Mouse (Mus musculus): Measurements from ENCODE around the gene Polr2i. TPM values are rescaled to one million over a fixed set of nuclear protein-coding genes. Genes with fewer than 3 reads are reported as not detected.

Gene Polr2i
- 27.8 TPM for polyA plus RNA-seq (2017; shearing (Covaris generic))

GRCm38 (mm10) chr7:30231669-30232454, at the start of gene Polr2i, which contains the start of gene Tbcb:
Gene Polr2i (plus strand): TSS chr7:30231948.
Gene Tbcb (minus strand): TSS chr7:30232272.

GRCm38 (mm10) chr7:30183879-30184289, 47.9 kb upstream of the Polr2i start, which contains the start of gene Cox7a1:
Gene Cox7a1 (plus strand): TSS chr7:30184144.

DNA sequence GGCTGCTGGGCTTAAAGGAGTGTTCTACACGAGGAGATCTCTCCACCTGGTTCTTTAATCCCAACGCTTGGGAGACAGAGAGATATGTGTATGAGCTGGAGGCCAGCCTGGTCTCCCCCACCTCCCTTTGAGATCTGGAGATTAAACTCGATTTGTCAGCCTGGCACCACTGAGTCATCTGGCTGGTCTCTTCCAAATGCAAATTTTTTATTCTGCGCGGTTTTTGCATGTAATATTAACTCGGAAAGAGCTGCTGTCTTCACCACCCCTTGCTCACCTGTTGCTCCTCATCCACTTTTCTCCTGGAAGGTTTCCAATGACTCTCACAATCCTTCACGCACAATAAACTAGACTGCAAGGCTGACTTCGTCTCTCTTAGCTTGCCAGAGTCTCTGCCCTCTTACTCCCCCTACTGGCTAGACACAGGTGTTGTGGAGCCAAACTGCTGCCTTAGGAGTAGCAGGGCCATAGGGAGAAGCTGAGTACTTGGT, 33.2 kb upstream of the Polr2i start, which contains the start of gene Capns1:
Gene Capns1 (minus strand): TSS at position 331 of the 491 bp plus-strand sequence.

GRCm38 (mm10) chr7:30235625-30236024, 3.9 kb downstream of the Polr2i start, which contains the start of gene Ovol3:
Gene Ovol3 (minus strand): TSS chr7:30235725.

GRCm38 (mm10) chr7:30279951-30280669, 48.4 kb downstream of the Polr2i start, which contains the start of the genes Thap8 and Wdr62:
Gene Thap8 (plus strand): TSS chr7:30280094.
Gene Wdr62 (minus strand): TSS chr7:30280419.

Other genes starting within 250 kb of the Polr2i start
- gene Zfp568, start 248.0 kb upstream of the Polr2i start, polyA plus RNA-seq (2017; shearing (Covaris generic)): 8.8 TPM
- gene Zfp14, start 180.6 kb upstream of the Polr2i start, polyA plus RNA-seq (2017; shearing (Covaris generic)): 2.0 TPM
- 7.3 TPM for gene Zfp82, start 159.0 kb upstream of the Polr2i start, polyA plus RNA-seq (2017; shearing (Covaris generic))
- not detected for gene Gm26920, start 141.5 kb upstream of the Polr2i start, polyA plus RNA-seq (2017; shearing (Covaris generic))
- 7.2 TPM for gene Zfp566, start 141.4 kb upstream of the Polr2i start, polyA plus RNA-seq (2017; shearing (Covaris generic))
- gene Zfp260, start 137.2 kb upstream of the Polr2i start, polyA plus RNA-seq (2017; shearing (Covaris generic)): 54.9 TPM
- gene Zfp382, start 110.0 kb upstream of the Polr2i start, polyA plus RNA-seq (2017; shearing (Covaris generic)): 9.6 TPM
- gene Zfp146, start 62.2 kb upstream of the Polr2i start, polyA plus RNA-seq (2017; shearing (Covaris generic)): 49.7 TPM
- gene Cox7a1, start 47.8 kb upstream of the Polr2i start, polyA plus RNA-seq (2017; shearing (Covaris generic)): not detected
- gene Capns1, start 33.1 kb upstream of the Polr2i start, polyA plus RNA-seq (2017; shearing (Covaris generic)): 52.2 TPM
- 34.7 TPM for gene Tbcb, start 324 bp downstream of the Polr2i start, polyA plus RNA-seq (2017; shearing (Covaris generic))
- not detected for gene Ovol3, start 3.8 kb downstream of the Polr2i start, polyA plus RNA-seq (2017; shearing (Covaris generic))
- gene Thap8, start 48.1 kb downstream of the Polr2i start, polyA plus RNA-seq (2017; shearing (Covaris generic)): 1.0 TPM
- 5.2 TPM for gene Wdr62, start 48.5 kb downstream of the Polr2i start, polyA plus RNA-seq (2017; shearing (Covaris generic))
- not detected for gene Clip3, start 59.8 kb downstream of the Polr2i start, polyA plus RNA-seq (2017; shearing (Covaris generic))
- 92.8 TPM for gene Alkbh6, start 76.8 kb downstream of the Polr2i start, polyA plus RNA-seq (2017; shearing (Covaris generic))
- gene Syne4, start 82.9 kb downstream of the Polr2i start, polyA plus RNA-seq (2017; shearing (Covaris generic)): 6.1 TPM
- gene E130208F15Rik, start 89.8 kb downstream of the Polr2i start, polyA plus RNA-seq (2017; shearing (Covaris generic)): not detected
- gene Sdhaf1, start 91.9 kb downstream of the Polr2i start, polyA plus RNA-seq (2017; shearing (Covaris generic)): 24.2 TPM
- gene Lrfn3, start 130.8 kb downstream of the Polr2i start, polyA plus RNA-seq (2017; shearing (Covaris generic)): not detected
- not detected for gene Tyrobp, start 181.8 kb downstream of the Polr2i start, polyA plus RNA-seq (2017; shearing (Covaris generic))
- gene Hcst, start 187.9 kb downstream of the Polr2i start, polyA plus RNA-seq (2017; shearing (Covaris generic)): 367 TPM
- gene Nfkbid, start 189.8 kb downstream of the Polr2i start, polyA plus RNA-seq (2017; shearing (Covaris generic)): 181 TPM
- 3.6 TPM for gene Aplp1, start 213.6 kb downstream of the Polr2i start, polyA plus RNA-seq (2017; shearing (Covaris generic))
- gene Kirrel2, start 225.7 kb downstream of the Polr2i start, polyA plus RNA-seq (2017; shearing (Covaris generic)): not detected
- gene Nphs1, start 226.4 kb downstream of the Polr2i start, polyA plus RNA-seq (2017; shearing (Covaris generic)): not detected